Mouse (Mus musculus) erythroblast, embryonic 14.5 days (primary cell): Measurements from ENCODE around the gene Acp7.

ENCODE experiments used
- GATA1 ChIP-seq: IDR thresholded peaks from 2 replicates; pipeline ENCODE4 v1.6.1; 2012; ENCODE audit warnings: low read length, inconsistent platforms, mixed read lengths
- TAL1 ChIP-seq: IDR thresholded peaks from 3 replicates; pipeline ENCODE4 v1.6.1; 2012; ENCODE audit warnings: low read length, inconsistent platforms, mixed read lengths

GRCm38 (mm10) chr7:28637511-28637910, 6.4 kb upstream of the Acp7 start:
- TF ChIP-seq GATA1 (no peak), TAL1 (no peak)
